Mouse (Mus musculus): ENCODE measurements around the gene Ccr2. TPM values are rescaled to one million over a fixed set of nuclear protein-coding genes. Genes with fewer than 3 reads are reported as not detected.
"Not testable (repeated sequence)": the region's sequence is repeated elsewhere in the genome, so short reads cannot be mapped to it uniquely, and the experiment has no call there.

Gene Ccr2
- polyA plus RNA-seq (2015; fragmentation: Nextera tagmentation; extraction: Ambion mirVana), result 0.18 and 0.42 TPM in 2 replicates

DNA sequence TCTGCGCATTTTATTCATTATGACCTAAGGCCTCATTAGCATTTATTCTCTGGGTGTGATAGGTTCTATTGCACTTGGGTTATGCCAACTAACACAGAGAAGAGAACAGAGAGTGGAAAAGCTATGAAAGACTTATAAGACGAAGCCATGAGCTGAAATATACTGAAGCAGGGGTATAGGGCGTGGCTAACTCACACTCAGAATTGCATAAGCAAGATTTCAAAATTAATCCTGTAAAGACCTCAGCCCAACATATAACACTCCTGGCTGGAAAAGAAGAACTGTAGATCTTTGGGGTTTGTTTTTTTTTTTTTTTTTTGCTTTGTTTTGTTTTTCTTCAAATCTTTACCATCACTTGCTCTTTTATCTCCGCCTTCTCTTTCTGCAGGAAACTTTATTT lies at the start of gene Ccr2:
Ccr2 (plus strand) TSS at position 228 of the 400 bp plus-strand sequence.
- WGBS, result 91% methylated on average over 4 of the region's 4 CpGs
- H3K27me3 ChIP-seq (replicated peaks; ENCODE audit: control insufficient read depth, insufficient read depth, low read length), result no peaks in the 10 kb centered on the region

DNA sequence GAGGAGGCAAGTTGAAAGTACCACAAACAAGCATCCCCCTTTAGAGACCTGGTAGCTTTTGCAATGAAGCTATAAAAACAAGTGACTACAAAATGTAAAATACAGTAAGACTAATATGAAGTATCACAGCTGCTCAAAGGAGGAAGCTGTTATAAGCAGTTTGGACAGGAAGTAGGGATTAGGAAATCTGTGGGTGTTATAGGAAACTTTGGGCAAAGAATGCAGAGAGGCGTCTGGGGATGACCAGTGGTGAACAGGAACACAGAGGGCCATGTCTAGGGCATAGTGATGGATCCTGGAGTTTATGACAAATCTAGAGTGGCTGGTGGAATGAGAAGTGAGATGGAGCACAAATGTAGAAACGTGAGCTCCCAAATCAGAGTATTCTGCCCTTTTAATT lies 48.2 kb upstream of the Ccr2 start:
- WGBS, result 73% methylated on average over 2 of the region's 2 CpGs

More for the DNA sequence above, at the start of gene Ccr2:
- no peak within 1 kb of the TSS for H3K27ac ChIP-seq (ENCODE audit: low read depth, low read length)
- no peaks in the 10 kb centered on the region for H3K9me3 ChIP-seq (ENCODE audit: control insufficient read depth, low read length)
- ATAC-seq, result no peak
- no peaks in the 10 kb centered on the region for H3K4me1 ChIP-seq (ENCODE audit: control insufficient read depth, insufficient read depth, low read depth, low read length)
- no peak within 1 kb of the TSS for H3K4me3 ChIP-seq (ENCODE audit: low read length)
- H3K4me2 ChIP-seq (ENCODE audit: low read length), result no peak within 1 kb of the TSS
- H3K36me3 ChIP-seq (ENCODE audit: control insufficient read depth, insufficient read depth, low read length), result no peaks in the 10 kb centered on the region
- no peak within 1 kb of the TSS for H3K9ac ChIP-seq (ENCODE audit: low read depth, low read length)

DNA sequence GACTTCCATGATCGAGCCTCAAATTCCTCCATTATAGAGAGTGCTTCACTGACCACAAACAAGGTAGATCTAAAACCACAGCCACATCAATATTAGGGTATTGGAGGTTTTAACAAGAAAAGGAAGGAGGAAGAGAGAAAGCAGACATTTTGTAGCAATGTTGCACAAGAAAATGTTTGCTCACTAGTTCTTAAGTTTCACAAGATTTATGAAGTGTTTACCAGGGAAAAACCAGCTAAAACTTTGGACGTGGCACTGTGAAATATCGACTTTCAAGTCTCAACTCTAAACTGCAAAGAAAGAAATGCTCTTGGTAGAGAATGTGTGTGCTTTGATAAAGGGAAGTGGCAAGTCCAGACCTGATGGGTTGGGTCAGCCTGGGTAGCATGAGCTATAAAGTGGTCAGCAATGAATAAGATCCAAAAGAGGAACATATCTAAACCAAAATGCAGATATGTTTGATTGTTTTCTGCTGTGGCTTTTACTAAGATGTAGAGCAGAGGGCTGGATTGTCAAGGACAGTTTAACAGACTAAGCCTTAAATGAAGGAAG lies 45.5 kb upstream of the Ccr2 start:
- Histone ChIP-seq H3K36me3 (ENCODE audit: control insufficient read depth, insufficient read depth, low read length) (no peaks in the 10 kb centered on the region), H3K9ac (ENCODE audit: low read depth, low read length) (no peak overlapping the region), H3K4me2 (ENCODE audit: low read length) (no peak overlapping the region), H3K4me1 (ENCODE audit: control insufficient read depth, insufficient read depth, low read depth, low read length) (no peaks in the 10 kb centered on the region), H3K27me3 (replicated peaks; ENCODE audit: control insufficient read depth, insufficient read depth, low read length) (no peaks in the 10 kb centered on the region), H3K4me3 (ENCODE audit: low read length) (no peak overlapping the region), H3K9me3 (ENCODE audit: control insufficient read depth, low read length) (no peaks in the 10 kb centered on the region), H3K27ac (ENCODE audit: low read depth, low read length) (no peak overlapping the region)
- no peak for ATAC-seq
- 89% methylated on average over 3 of the region's 3 CpGs for WGBS

More for the DNA sequence above, 48.2 kb upstream of the Ccr2 start:
- Histone ChIP-seq H3K4me2 (ENCODE audit: low read length) (no peak overlapping the region), H3K9me3 (ENCODE audit: control insufficient read depth, low read length) (no peaks in the 10 kb centered on the region), H3K4me1 (ENCODE audit: control insufficient read depth, insufficient read depth, low read depth, low read length) (no peaks in the 10 kb centered on the region), H3K4me3 (ENCODE audit: low read length) (no peak overlapping the region), H3K9ac (ENCODE audit: low read depth, low read length) (no peak overlapping the region), H3K27ac (ENCODE audit: low read depth, low read length) (no peak overlapping the region), H3K27me3 (replicated peaks; ENCODE audit: control insufficient read depth, insufficient read depth, low read length) (no peaks in the 10 kb centered on the region), H3K36me3 (ENCODE audit: control insufficient read depth, insufficient read depth, low read length) (no peaks in the 10 kb centered on the region)
- no peak for ATAC-seq

DNA sequence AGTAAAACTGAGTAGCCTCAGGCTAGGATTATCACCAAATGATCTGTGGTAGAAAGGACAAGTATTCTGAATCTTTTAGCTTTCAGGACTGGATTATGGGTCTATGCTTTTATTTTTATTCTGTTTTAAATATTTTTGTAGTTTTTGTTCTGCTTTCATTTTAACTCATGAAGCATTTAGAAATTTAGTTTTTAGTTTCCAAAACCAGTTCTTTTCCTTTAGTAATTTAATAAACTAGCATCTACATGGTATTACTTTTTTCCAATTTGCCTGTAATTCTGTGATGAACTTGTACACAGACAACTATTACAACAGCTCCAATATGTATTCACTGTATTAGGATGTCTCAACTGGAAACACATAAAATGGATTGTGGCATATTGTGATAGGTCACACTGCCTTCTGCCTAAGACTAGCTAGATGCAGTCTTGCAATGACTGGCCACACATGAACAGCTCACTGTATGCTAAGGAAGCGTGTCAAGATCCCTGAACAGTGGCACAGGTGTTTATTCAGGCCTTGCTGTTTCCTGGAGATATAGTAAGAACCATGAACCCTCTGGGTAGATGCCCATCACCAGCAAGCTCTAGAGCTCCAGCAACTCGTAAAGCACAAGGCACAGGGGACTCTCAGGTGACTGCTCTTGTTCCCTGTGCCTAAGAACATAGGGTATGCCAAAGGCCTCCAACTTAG lies 41.9 kb upstream of the Ccr2 start:
- no peaks in the 10 kb centered on the region for H3K27me3 ChIP-seq (replicated peaks; ENCODE audit: control insufficient read depth, insufficient read depth, low read length)
- H3K4me1 ChIP-seq (ENCODE audit: control insufficient read depth, insufficient read depth, low read depth, low read length), result no peaks in the 10 kb centered on the region
- no peak for ATAC-seq
- no peak overlapping the region for H3K4me3 ChIP-seq (ENCODE audit: low read length)
- H3K9ac ChIP-seq (ENCODE audit: low read depth, low read length), result no peak overlapping the region
- H3K36me3 ChIP-seq (ENCODE audit: control insufficient read depth, insufficient read depth, low read length), result no peaks in the 10 kb centered on the region
- no peaks in the 10 kb centered on the region for H3K9me3 ChIP-seq (ENCODE audit: control insufficient read depth, low read length)
- H3K4me2 ChIP-seq (ENCODE audit: low read length), result no peak overlapping the region
- no peak overlapping the region for H3K27ac ChIP-seq (ENCODE audit: low read depth, low read length)
- WGBS, result 69% methylated on average over 2 of the region's 2 CpGs

DNA sequence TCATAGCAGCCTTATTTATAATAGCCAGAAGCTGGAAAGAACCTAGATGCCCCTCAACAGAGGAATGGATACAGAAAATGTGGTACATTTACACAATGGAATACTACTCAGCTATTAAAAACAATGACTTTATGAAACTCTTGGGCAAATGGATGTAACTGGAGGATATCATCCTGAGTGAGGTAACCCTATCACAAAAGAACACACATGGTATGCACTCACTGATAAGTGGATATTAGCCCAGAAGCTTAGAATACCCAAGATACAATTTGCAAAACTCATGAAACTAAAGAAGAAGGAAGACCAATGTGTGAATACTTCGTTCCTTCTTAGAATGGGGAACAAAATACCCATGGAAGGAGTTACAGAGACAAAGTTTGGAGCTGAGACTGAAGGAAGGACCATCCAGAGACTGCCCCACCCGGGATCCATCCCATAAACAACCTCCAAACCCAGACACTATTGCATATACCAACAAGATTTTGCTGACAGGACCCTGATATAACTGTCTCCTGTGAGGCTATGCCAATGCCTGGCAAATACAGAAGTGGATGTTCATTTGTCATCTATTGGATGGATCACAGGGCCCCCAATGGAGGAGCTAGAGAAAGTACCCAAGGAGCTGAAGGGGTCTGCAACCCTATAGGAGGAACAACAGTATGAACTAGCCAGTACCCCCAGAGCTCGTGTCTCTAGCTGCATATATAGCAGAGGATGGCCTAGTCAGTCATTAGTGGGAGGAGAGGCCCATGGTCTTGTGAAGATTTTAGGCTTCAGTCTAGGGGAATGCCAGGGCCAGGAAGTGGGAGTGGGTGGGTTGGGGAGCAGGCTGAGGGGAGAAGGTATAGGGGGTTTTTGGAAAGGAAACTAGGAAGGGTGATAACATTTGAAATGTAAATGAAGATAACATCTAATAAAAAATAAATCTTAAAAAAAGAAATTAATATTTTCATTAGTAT lies 40.0 kb upstream of the Ccr2 start:
- H3K9ac ChIP-seq (ENCODE audit: low read depth, low read length); ATAC-seq; H3K4me3 ChIP-seq (ENCODE audit: low read length); H3K4me1 ChIP-seq (ENCODE audit: control insufficient read depth, insufficient read depth, low read depth, low read length); H3K9me3 ChIP-seq (ENCODE audit: control insufficient read depth, low read length); H3K27me3 ChIP-seq (replicated peaks; ENCODE audit: control insufficient read depth, insufficient read depth, low read length); H3K4me2 ChIP-seq (ENCODE audit: low read length); H3K36me3 ChIP-seq (ENCODE audit: control insufficient read depth, insufficient read depth, low read length); H3K27ac ChIP-seq (ENCODE audit: low read depth, low read length): not testable (repeated sequence)
- 64% methylated on average over 3 of the region's 3 CpGs for WGBS

DNA sequence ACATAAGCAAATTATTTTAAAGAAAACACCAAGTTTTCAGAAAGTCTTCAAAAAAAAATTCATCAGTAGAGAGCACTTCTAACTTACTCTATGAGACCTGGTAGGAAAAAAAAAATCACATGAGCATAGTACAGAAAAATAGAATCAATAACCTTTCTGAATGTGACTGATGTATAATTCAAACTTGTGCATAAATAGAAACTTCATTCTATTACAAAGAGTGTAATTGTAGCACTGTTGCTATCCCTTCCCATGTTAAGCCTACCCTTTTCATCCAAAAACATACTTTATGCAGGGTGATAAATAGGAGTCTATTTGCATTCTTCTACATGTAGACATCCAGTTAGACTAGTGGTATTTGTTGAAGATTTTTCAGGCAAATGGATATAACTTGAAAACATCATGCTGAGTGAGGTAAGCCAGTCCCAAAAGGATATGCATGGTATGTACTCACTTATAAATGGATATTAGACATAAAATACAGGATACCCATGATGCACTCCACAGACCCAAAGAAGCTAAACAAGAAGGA lies 35.1 kb upstream of the Ccr2 start:
- H3K4me1 ChIP-seq (ENCODE audit: control insufficient read depth, insufficient read depth, low read depth, low read length), result no peaks in the 10 kb centered on the region
- no peak for ATAC-seq
- no peak overlapping the region for H3K4me3 ChIP-seq (ENCODE audit: low read length)
- H3K4me2 ChIP-seq (ENCODE audit: low read length), result no peak overlapping the region
- no peak overlapping the region for H3K27ac ChIP-seq (ENCODE audit: low read depth, low read length)
- H3K9ac ChIP-seq (ENCODE audit: low read depth, low read length), result no peak overlapping the region
- H3K9me3 ChIP-seq (ENCODE audit: control insufficient read depth, low read length), result no peaks in the 10 kb centered on the region
- H3K27me3 ChIP-seq (replicated peaks; ENCODE audit: control insufficient read depth, insufficient read depth, low read length), result no peaks in the 10 kb centered on the region
- no peaks in the 10 kb centered on the region for H3K36me3 ChIP-seq (ENCODE audit: control insufficient read depth, insufficient read depth, low read length)

DNA sequence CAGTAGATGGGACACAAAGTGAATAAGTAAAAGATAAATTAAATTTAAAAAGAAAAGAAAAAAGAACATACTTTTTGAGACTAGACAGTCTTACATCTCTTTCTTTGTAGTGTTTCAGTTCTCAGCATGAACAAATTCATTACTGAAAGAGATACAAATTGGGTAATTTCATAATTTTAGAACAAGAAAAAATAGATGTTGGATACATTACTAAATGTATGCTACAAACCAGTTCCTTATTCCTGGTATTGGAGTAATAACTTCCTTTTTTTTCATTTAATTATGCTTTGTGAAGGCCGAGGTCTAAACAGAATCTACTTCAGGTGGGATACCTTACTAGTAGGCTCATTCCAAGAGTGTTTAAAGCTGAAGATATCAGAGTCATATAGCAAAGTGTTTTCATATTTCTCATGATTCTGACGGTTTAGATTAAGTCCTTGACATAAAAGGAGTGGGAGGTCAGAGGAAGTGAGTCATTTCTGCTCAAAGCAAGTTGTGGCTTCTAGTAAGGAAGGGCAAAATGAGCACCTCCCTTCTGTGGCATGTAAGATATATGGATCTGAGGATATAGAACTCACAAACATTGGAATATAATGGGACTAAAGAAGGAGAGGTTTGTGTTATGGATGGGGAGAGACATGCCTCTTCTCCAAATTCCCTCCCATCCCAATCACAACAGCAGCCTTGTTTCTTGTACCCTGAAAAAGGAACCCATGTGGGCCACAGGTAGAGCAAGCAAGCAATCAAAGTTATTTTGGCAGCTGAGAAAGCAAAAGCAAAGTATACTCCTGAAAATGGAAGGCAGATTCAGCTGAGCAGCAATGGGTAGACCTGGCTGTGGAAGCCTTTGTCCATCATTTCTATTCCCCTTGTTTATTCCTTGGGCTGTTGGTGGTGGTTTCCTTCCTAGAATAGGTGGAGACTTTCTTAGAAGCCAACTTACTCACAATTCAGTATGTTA lies 33.4 kb upstream of the Ccr2 start:
- Histone ChIP-seq H3K9ac (ENCODE audit: low read depth, low read length) (no peak overlapping the region), H3K27me3 (replicated peaks; ENCODE audit: control insufficient read depth, insufficient read depth, low read length) (no peaks in the 10 kb centered on the region), H3K9me3 (ENCODE audit: control insufficient read depth, low read length) (no peaks in the 10 kb centered on the region), H3K27ac (ENCODE audit: low read depth, low read length) (no peak overlapping the region), H3K36me3 (ENCODE audit: control insufficient read depth, insufficient read depth, low read length) (no peaks in the 10 kb centered on the region), H3K4me2 (ENCODE audit: low read length) (no peak overlapping the region), H3K4me3 (ENCODE audit: low read length) (no peak overlapping the region), H3K4me1 (ENCODE audit: control insufficient read depth, insufficient read depth, low read depth, low read length) (no peaks in the 10 kb centered on the region)
- ATAC-seq, result no peak
- WGBS, result 71% methylated on average over 2 of the region's 2 CpGs

DNA sequence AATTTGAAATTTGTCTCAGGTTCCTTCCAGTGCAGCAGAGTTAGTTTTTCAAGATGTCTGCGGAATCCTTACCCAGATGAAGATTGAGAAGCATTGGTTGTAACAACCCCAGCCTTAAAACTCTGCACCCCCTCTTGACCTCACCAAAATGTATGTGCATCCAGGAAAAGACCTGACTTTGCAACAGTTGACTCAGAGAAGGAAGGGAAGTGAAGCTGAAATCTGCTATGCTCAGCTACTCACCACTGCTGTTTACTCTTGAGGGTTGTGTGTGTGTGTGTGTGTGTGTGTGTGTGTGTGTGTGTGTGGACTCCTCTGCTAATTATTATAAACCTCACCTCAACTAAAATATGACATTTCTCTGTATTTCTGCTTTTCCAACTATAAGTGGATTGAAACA lies 30.2 kb upstream of the Ccr2 start:
- no peak for ATAC-seq
- Histone ChIP-seq H3K4me3 (ENCODE audit: low read length) (no peak overlapping the region), H3K4me2 (ENCODE audit: low read length) (no peak overlapping the region), H3K36me3 (ENCODE audit: control insufficient read depth, insufficient read depth, low read length) (no peaks in the 10 kb centered on the region), H3K9ac (ENCODE audit: low read depth, low read length) (no peak overlapping the region), H3K27me3 (replicated peaks; ENCODE audit: control insufficient read depth, insufficient read depth, low read length) (no peaks in the 10 kb centered on the region), H3K4me1 (ENCODE audit: control insufficient read depth, insufficient read depth, low read depth, low read length) (no peaks in the 10 kb centered on the region), H3K27ac (ENCODE audit: low read depth, low read length) (no peak overlapping the region), H3K9me3 (ENCODE audit: control insufficient read depth, low read length) (no peaks in the 10 kb centered on the region)
- 82% methylated on average over 1 of the region's 1 CpGs for WGBS
